Mouse (Mus musculus) liver, postnatal 0 days (tissue): ENCODE results near the gene Ltb4r1. TPM values are rescaled to one million over a fixed set of nuclear protein-coding genes. Genes with fewer than 3 reads are reported as not detected.

Source experiments
- ATAC-seq: fragments of 200-750 bp; cut with Nextera tagmentation; 2 replicates; pipeline ENCODE4 v1.8.0; 2017; ENCODE audit warnings: mild to moderate bottlenecking, moderate library complexity
- DNase-seq: peaks from one replicate; pipeline ENCODE4 v3.0.0-alpha.2; 2016
- H3K27ac ChIP-seq: fragments of 300-500 bp; sonication (generic); 2 replicates; pipeline ENCODE4 v1.5.1; 2014; ENCODE audit warnings: antibody characterized with exemption, moderate library complexity, mild to moderate bottlenecking, low read depth
- H3K27me3 ChIP-seq: fragments of 300-500 bp; sonication (generic); 2 replicates; pipeline ENCODE4 v1.6.1; 2014; ENCODE audit warnings: low read length, control low read depth, mixed read lengths; ENCODE audit not compliant: insufficient read depth
- H3K36me3 ChIP-seq: fragments of 300-500 bp; sonication (generic); replicated peaks from 2 replicates; pipeline ENCODE4 v1.6.1; 2014; ENCODE audit warnings: mild to moderate bottlenecking, control low read depth, low read length, moderate library complexity, mixed read lengths; ENCODE audit not compliant: insufficient read depth
- H3K4me1 ChIP-seq: fragments of 300-500 bp; sonication (generic); 2 replicates; pipeline ENCODE4 v1.6.1; 2014; ENCODE audit warnings: antibody characterized with exemption, mild to moderate bottlenecking, control low read depth; ENCODE audit not compliant: insufficient read depth
- H3K4me2 ChIP-seq: fragments of 300-500 bp; sonication (generic); 2 replicates; pipeline ENCODE4 v1.6.1; 2014; ENCODE audit warnings: low read depth, mild to moderate bottlenecking, low read length, moderate library complexity, mixed read lengths
- H3K4me3 ChIP-seq: fragments of 300-500 bp; sonication (generic); 2 replicates; pipeline ENCODE4 v1.5.1; 2014; ENCODE audit warnings: low read depth, low read length
- H3K9ac ChIP-seq: fragments of 300-500 bp; sonication (generic); replicated peaks from 2 replicates; pipeline ENCODE4 v1.6.1; 2014; ENCODE audit warnings: mild to moderate bottlenecking, moderate library complexity
- H3K9me3 ChIP-seq: fragments of 300-500 bp; sonication (generic); 2 replicates; pipeline ENCODE4 v1.6.1; 2016; ENCODE audit warnings: mild to moderate bottlenecking, control low read depth, low read length, mixed read lengths
- CTCF ChIP-seq: sonication (generic); IDR thresholded peaks from 2 replicates; pipeline ENCODE4 v1.5.1; 2016; ENCODE audit warnings: antibody characterized with exemption, low read depth
- EP300 ChIP-seq: IDR thresholded peaks from 2 replicates; pipeline ENCODE4 v1.6.1; 2016; ENCODE audit warnings: antibody characterized with exemption, low read depth, mild to moderate bottlenecking
- WGBS: fragments of 180-500 bp; shearing (Covaris S2); extraction: QIAGEN DNeasy Blood & Tissue Kit; methylation state at CpG from one replicate; pipeline ENCODE4 v1.1.7; 2014; ENCODE audit not compliant: insufficient replicate concordance; 5-methylcytosine and 5-hydroxymethylcytosine counted together
- polyA plus RNA-seq: library from polyadenylated mRNA; unstranded; fragments of >200 nt; fragmentation: Nextera tagmentation; extraction: Ambion mirVana; gene quantifications from 2 replicates; pipeline ENCODE4 v1.2.1, GENCODE M21; 2015

The Ltb4r1 gene
- polyA plus RNA-seq, 1 experiment from 2014 or later = 22.0 TPM

DNA sequence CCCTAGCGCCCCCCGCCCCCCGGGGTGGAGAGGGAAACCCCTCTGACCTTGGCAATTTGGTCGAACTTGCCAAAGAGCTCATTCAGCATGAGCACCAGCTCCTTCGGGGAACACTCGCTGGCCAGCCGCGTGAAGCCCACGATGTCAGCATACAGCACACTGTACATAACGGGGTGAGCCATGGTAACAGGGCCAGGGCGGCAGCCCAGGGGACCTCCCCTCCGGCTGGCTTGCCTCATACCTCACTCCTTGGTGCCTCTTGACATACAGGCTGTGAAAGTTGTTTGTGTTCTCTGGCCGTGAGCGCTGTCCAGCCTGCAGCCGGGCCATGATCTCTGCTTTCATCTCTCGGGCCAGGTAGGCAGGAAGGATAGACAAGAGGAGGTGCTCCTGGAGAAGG, 13.9 kb downstream of the Ltb4r1 start:
- 64% methylated on average over 16 of the region's 16 CpGs for WGBS
- Histone ChIP-seq H3K27ac (no peak overlapping the region), H3K4me1 (peaks cover 10% of the 10 kb centered on the region; the same call in 1 of the 2 replicates), H3K9me3 (no peaks in the 10 kb centered on the region), H3K9ac (no peak overlapping the region), H3K4me3 (no peak overlapping the region), H3K4me2 (no peak overlapping the region), H3K36me3 (no peaks in the 10 kb centered on the region), H3K27me3 (peaks cover 27% of the 10 kb centered on the region)
- ATAC-seq = no peak
- TF ChIP-seq CTCF (no peak), EP300 (no peak)
- no peak for DNase-seq

- peaks cover 27% of the 10 kb centered on the region for H3K27me3 ChIP-seq
- no peaks in the 10 kb centered on the region for H3K36me3 ChIP-seq
- 73% methylated on average over 11 of the region's 11 CpGs for WGBS
- H3K9ac ChIP-seq = no peak overlapping the region
- DNase-seq (no peak), ATAC-seq (no peak)
- H3K4me2 ChIP-seq = no peak overlapping the region
- no peak overlapping the region for H3K4me3 ChIP-seq
- no peaks in the 10 kb centered on the region for H3K9me3 ChIP-seq
- H3K4me1 ChIP-seq = peaks cover 10% of the 10 kb centered on the region; the same call in 1 of the 2 replicates
- H3K27ac ChIP-seq = no peak overlapping the region
- TF ChIP-seq EP300 = no peak
- no peak for TF ChIP-seq CTCF
Measured at GRCm38 (mm10) chr14:55780736-55781135, 15.0 kb downstream of the Ltb4r1 start.

DNA sequence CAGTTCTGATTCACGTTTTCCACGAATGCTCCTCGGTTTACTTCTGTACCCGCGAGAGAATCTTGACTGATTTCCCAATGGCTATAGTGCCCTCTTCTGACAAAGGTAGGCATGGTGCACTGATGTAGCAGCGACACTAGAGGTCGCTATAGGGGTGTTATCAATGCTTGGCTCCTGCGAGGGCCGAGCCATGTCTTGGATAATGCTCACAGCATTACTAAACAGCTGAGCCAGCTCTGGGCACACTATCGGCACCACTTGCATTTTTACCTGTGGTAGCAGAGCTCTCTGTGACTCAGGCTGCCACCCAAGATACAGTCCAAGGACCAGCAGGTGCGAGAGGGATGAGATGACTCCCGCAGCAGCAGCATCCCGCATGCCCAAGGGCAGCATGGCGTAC, 15.5 kb downstream of the Ltb4r1 start:
- H3K4me1 ChIP-seq = peaks cover 10% of the 10 kb centered on the region; the same call in 1 of the 2 replicates
- H3K9ac ChIP-seq = no peak overlapping the region
- DNase-seq = peak; percentile 63
- no peak for TF ChIP-seq EP300
- peak; percentile 99 for TF ChIP-seq CTCF
- no peak overlapping the region for H3K27ac ChIP-seq
- WGBS = 17% methylated on average over 14 of the region's 14 CpGs
- peak; percentile 76 for ATAC-seq
- peaks cover 27% of the 10 kb centered on the region for H3K27me3 ChIP-seq
- H3K4me3 ChIP-seq = no peak overlapping the region
- no peaks in the 10 kb centered on the region for H3K9me3 ChIP-seq
- H3K4me2 ChIP-seq = peak overlapping the region; percentile 49
- no peaks in the 10 kb centered on the region for H3K36me3 ChIP-seq

GRCm38 (mm10) chr14:55782361-55782960, 16.7 kb downstream of the Ltb4r1 start:
- ATAC-seq (no peak), DNase-seq (no peak)
- TF ChIP-seq EP300 = no peak
- no peak for TF ChIP-seq CTCF
- no peak overlapping the region for H3K4me3 ChIP-seq
- peaks cover 3% of the 10 kb centered on the region; the same call in 1 of the 2 replicates for H3K4me1 ChIP-seq
- 56% methylated on average over 9 of the region's 9 CpGs for WGBS
- H3K27me3 ChIP-seq = peaks cover 29% of the 10 kb centered on the region
- H3K4me2 ChIP-seq = peak overlapping the region; percentile 62
- H3K9me3 ChIP-seq = no peaks in the 10 kb centered on the region
- H3K27ac ChIP-seq = 0 out of 2 replicates have a peak overlapping the region, but pooled peaks have one; percentile 36
- no peaks in the 10 kb centered on the region for H3K36me3 ChIP-seq
- H3K9ac ChIP-seq = no peak overlapping the region

DNA sequence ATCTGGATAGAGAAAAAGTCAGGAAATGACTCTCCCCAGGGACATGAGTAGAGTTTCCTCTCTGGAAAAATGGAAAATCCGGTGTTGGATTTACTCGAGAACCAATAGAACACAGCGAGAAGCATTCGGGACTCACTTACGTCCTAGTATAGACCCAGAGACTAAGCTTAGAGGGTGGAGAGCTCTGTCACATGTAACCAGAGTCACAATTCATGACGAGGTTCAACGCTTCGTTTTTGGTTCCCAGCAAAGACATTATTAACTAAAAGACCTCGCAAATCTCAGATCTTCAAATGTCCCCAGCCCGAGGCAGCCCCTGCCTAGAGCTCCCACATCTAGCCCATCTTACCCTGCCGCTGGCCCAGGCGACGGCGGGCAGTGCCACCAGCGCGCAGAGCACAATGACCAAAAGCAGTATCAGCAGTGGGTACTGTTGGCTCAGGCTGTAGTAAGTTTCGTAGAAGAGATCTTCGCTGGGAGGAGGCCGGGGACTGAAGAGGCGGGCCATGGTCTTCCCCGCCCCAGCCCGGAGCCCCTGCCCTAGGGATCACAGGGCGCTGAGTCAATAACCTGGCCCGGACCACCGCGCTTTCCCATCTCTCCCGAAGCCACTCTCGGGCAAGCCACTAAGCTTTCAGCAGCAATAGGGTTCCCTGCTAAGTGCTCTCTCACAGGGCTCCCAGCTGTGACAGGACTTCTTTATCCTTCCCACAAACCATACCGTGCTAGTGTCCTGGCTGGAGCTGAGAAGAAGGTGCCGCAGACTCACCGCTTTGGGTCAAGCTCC, 17.6 kb downstream of the Ltb4r1 start:
- H3K4me2 ChIP-seq = peak overlapping the region; percentile 62
- no peak for TF ChIP-seq EP300
- no peak for TF ChIP-seq CTCF
- peaks cover 9% of the 10 kb centered on the region for H3K4me1 ChIP-seq
- DNase-seq = no peak
- ATAC-seq = no peak; the same call in 1 of the 2 replicates
- H3K9me3 ChIP-seq = no peaks in the 10 kb centered on the region
- H3K9ac ChIP-seq = no peak overlapping the region
- H3K27me3 ChIP-seq = peaks cover 31% of the 10 kb centered on the region
- peak overlapping the region; percentile 51; the same call in 1 of the 2 replicates for H3K27ac ChIP-seq
- peak overlapping the region; percentile 32 for H3K4me3 ChIP-seq
- WGBS = 17% methylated on average over 31 of the region's 31 CpGs
- no peaks in the 10 kb centered on the region for H3K36me3 ChIP-seq

DNA sequence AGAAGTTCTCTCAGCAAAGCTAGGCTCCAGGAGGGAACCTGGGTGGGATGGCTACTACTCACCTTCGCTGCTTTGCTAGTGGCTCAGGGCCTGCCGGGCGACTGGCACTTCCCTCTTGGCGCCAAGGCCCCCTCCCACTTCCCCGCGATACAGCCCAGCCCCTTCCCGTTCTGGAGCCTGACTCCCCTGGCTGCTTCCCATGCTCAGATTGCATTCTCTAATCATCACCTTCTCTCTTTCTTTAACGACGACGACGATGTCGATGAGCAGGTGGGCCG, 18.1 kb downstream of the Ltb4r1 start, which contains the start of gene Adcy4:
TSS of gene Adcy4 (minus strand) at position 138 of the 278 bp plus-strand sequence.
- H3K4me1 ChIP-seq = peaks cover 14% of the 10 kb centered on the region
- H3K27me3 ChIP-seq = peaks cover 33% of the 10 kb centered on the region
- WGBS = 20% methylated on average over 13 of the region's 13 CpGs
- peak within 1 kb of the TSS; percentile 32 for H3K4me3 ChIP-seq
- H3K9ac ChIP-seq = no peak within 1 kb of the TSS
- ATAC-seq (no peak), DNase-seq (no peak)
- TF ChIP-seq CTCF = no peak
- no peak for TF ChIP-seq EP300
- H3K9me3 ChIP-seq = no peaks in the 10 kb centered on the region
- peak within 1 kb of the TSS; percentile 51; the same call in 1 of the 2 replicates for H3K27ac ChIP-seq
- peak within 1 kb of the TSS; percentile 62 for H3K4me2 ChIP-seq
- H3K36me3 ChIP-seq = no peaks in the 10 kb centered on the region
